Mouse (Mus musculus): ENCODE data around the gene Zfp207.
A peak's percentile ranks its signal among the peaks of the same experiment; 100 is the strongest.
"Not testable (repeated sequence)": the region's sequence is repeated elsewhere in the genome, so short reads cannot be mapped to it uniquely, and the experiment has no call there.

The Zfp207 gene

GRCm38 (mm10) chr11:80410377-80410776, 27.3 kb downstream of the Zfp207 start:
- no peak for DNase-seq (ENCODE audit: low spot score in 2 of 2)

- DNase-seq (ENCODE audit: low spot score in 2 of 2), result no peak
Measured at GRCm38 (mm10) chr11:80417085-80417484, 34.0 kb downstream of the Zfp207 start.

GRCm38 (mm10) chr11:80419743-80420142, 36.7 kb downstream of the Zfp207 start:
- DNase-seq (ENCODE audit: low spot score in 2 of 2), result no peak

- DNase-seq (ENCODE audit: low spot score in 2 of 2), result no peak
Measured at GRCm38 (mm10) chr11:80420202-80420984, 37.3 kb downstream of the Zfp207 start.

GRCm38 (mm10) chr11:80421421-80422047, 38.5 kb downstream of the Zfp207 start:
- no peak for DNase-seq (ENCODE audit: low spot score in 2 of 2)

- no peak for DNase-seq (ENCODE audit: low spot score in 2 of 2)
Measured at GRCm38 (mm10) chr11:80424691-80425090, 41.6 kb downstream of the Zfp207 start.

- DNase-seq (ENCODE audit: low spot score in 2 of 2), result no peak
Measured at GRCm38 (mm10) chr11:80425247-80425778, 42.2 kb downstream of the Zfp207 start.

GRCm38 (mm10) chr11:80426029-80426813, 43.1 kb downstream of the Zfp207 start:
- not testable (repeated sequence) for DNase-seq (ENCODE audit: low spot score in 2 of 2)

- peak; percentile 94 to 95 for DNase-seq (ENCODE audit: low spot score in 2 of 2)
Measured at GRCm38 (mm10) chr11:80428381-80429008, 45.4 kb downstream of the Zfp207 start, which contains the start of gene Psmd11. Psmd11 (plus strand) TSS chr11:80428615.

- peak in 1 of 2 experiments; percentile 9 for DNase-seq (ENCODE audit: low spot score in 2 of 2)
Measured at GRCm38 (mm10) chr11:80429009-80429475, 46.0 kb downstream of the Zfp207 start.

GRCm38 (mm10) chr11:80429500-80430166, 46.6 kb downstream of the Zfp207 start:
- no peak for DNase-seq (ENCODE audit: low spot score in 2 of 2)

GRCm38 (mm10) chr11:80430366-80430910, 47.4 kb downstream of the Zfp207 start:
- DNase-seq (ENCODE audit: low spot score in 2 of 2), result no peak

- DNase-seq (ENCODE audit: low spot score in 2 of 2), result no peak
Measured at GRCm38 (mm10) chr11:80446916-80447315, 63.8 kb downstream of the Zfp207 start.

- DNase-seq (ENCODE audit: low spot score in 2 of 2), result no peak
Measured at GRCm38 (mm10) chr11:80449859-80450258, 66.8 kb downstream of the Zfp207 start.

GRCm38 (mm10) chr11:80452242-80452641, 69.2 kb downstream of the Zfp207 start:
- DNase-seq (ENCODE audit: low spot score in 2 of 2), result no peak

- DNase-seq (ENCODE audit: low spot score in 2 of 2), result no peak
Measured at GRCm38 (mm10) chr11:80453198-80453597, 70.1 kb downstream of the Zfp207 start.

Measured in heart, adult 9 months (tissue).